Mouse (Mus musculus) liver, embryonic 14.5 days (tissue): ENCODE measurements around the gene Gabrb3.

ENCODE experiments used
- CTCF ChIP-seq: IDR thresholded peaks from 2 replicates; pipeline ENCODE4 v1.5.1; 2016; ENCODE audit warnings: antibody characterized with exemption, low read depth, control low read depth
- EP300 ChIP-seq: IDR thresholded peaks from 2 replicates; pipeline ENCODE4 v1.6.1; 2016; ENCODE audit warnings: antibody characterized with exemption, low read depth

DNA sequence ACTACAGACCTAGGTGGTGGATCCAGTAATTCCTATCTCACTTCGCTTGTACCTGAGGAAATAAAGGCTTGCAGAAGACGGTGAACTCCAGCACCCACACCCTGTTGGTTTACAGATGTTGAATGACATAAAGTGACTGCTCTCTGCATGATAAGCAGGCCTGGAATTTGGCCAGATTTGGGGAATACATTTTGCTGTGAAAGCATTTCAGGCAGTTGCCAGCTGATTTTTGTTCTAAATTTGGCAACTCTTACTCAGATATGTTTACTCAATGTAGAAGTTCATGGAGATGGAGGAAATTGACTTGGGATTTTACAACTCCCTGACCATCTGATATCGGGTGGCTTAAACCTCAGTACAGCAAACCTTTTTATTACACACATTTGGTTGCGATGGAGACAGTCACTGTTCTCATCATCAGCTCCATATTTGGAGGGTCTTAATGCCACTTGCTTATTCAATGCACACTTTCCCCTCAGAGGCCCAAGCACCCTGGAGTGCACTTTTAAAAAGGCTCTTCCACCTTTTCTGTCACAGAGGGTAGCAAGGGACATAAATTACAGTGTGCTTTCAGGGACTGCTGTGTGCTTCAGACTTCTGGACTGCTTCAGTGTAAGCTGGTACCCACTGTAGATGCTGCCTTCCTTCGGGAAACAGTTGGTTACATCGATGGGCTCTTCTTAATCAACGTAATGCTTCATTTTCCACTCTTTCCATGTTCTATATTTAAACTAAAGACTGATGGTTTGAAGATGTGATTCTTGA lies 287.7 kb downstream of the Gabrb3 start:
- TF ChIP-seq CTCF (no peak), EP300 (no peak)
